11 mouse cellular contexts compared by ENCODE assay signal in the genomic region with DNA sequence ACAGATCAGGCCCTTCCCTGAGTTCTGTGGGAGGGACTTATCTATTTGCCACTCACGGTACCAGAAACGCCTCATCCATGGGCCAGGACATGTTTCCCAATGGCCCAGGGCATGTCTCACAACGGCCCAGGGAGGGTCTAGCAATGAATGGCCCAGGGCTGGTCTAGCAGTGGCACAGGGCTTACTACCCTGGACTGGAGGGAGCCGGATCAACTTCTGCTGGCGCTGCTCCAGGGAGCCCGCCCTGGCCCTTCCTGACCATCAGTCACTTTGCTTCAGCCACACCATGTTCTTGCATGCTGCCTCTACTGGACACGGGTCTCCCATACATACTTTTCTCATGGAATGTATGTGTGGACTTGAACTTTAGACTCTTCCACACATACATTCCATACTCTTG.
"Had no signal": no experiment of that assay in that cellular context is flagged by ENCODE, and none has a peak within 500 bp of the region (broad histone marks: within the 10 kb centered on the region; RNA-seq: fewer than 3 reads in every experiment).

No protein-coding gene starts in this region.

- H3K36me3 ChIP-seq: liver, embryonic 15.5 days; lung, embryonic 15.5 days; stomach, embryonic 15.5 days had no signal

- ATAC-seq: midbrain, embryonic 16.5 days had no signal

- H3K4me3 ChIP-seq: layer of hippocampus, adult 2 months; liver, embryonic 15.5 days; lung, embryonic 15.5 days; stomach, embryonic 15.5 days had no signal

- H3K27me3 ChIP-seq: liver, embryonic 15.5 days; lung, embryonic 15.5 days; stomach, embryonic 15.5 days had no signal

- H3K9me3 ChIP-seq: liver, embryonic 15.5 days; lung, embryonic 15.5 days; stomach, embryonic 15.5 days had no signal

- H3K9ac ChIP-seq: liver, embryonic 15.5 days; lung, embryonic 15.5 days; stomach, embryonic 15.5 days had no signal

- H3K4me1 ChIP-seq: liver, embryonic 15.5 days had no signal

- DNase-seq: kidney, adult 18-20 months; right cerebral cortex, postnatal 14 days; thymus, adult 2 months; thymus, postnatal 25 days had no signal

- H3K4me2 ChIP-seq: liver, embryonic 11.5 days; liver, embryonic 15.5 days; lung, embryonic 15.5 days; midbrain, embryonic 11.5 days; stomach, embryonic 15.5 days had no signal

- H3K27ac ChIP-seq: layer of hippocampus, adult 2 months; liver, embryonic 15.5 days; lung, embryonic 15.5 days had no signal
